Mouse (Mus musculus) forebrain, embryonic 11.5 days (tissue): Measurements from ENCODE around the gene Hcfc2. TPM values are rescaled to one million over a fixed set of nuclear protein-coding genes. Genes with fewer than 3 reads are reported as not detected.

Experiments used
- ATAC-seq: fragments of 200-750 bp; cut with Nextera tagmentation; replicated peaks from 2 replicates; pipeline ENCODE4 v1.8.0; 2017; ENCODE audit warnings: moderate TSS enrichment; ENCODE audit not compliant: low FRiP score
- DNase-seq: peaks from one replicate; pipeline ENCODE4 v3.0.0-alpha.2; 2017; ENCODE audit warnings: low spot score
- H3K27ac ChIP-seq: fragments of 300-500 bp; sonication (generic); 2 replicates; pipeline ENCODE4 v1.5.1; 2014; ENCODE audit warnings: low read depth, low read length
- H3K27me3 ChIP-seq: fragments of 300-500 bp; sonication (generic); 2 replicates; pipeline ENCODE4 v1.6.1; 2014; ENCODE audit warnings: mild to moderate bottlenecking, low read length, mixed read lengths; ENCODE audit not compliant: control insufficient read depth, insufficient read depth
- H3K36me3 ChIP-seq: fragments of 300-500 bp; sonication (generic); 2 replicates; pipeline ENCODE4 v1.6.1; 2014; ENCODE audit warnings: mild to moderate bottlenecking, low read length, moderate library complexity, mixed read lengths; ENCODE audit not compliant: control insufficient read depth, insufficient read depth
- H3K4me1 ChIP-seq: fragments of 300-500 bp; sonication (generic); replicated peaks from 2 replicates; pipeline ENCODE4 v1.6.1; 2014; ENCODE audit warnings: low read length, mixed read lengths; ENCODE audit not compliant: control insufficient read depth, insufficient read depth
- H3K4me2 ChIP-seq: fragments of 300-500 bp; sonication (generic); 2 replicates; pipeline ENCODE4 v1.6.1; 2014; ENCODE audit warnings: low read depth, mild to moderate bottlenecking, low read length, moderate library complexity, mixed read lengths; ENCODE audit not compliant: severe bottlenecking
- H3K4me3 ChIP-seq: fragments of 300-500 bp; sonication (generic); 2 replicates; pipeline ENCODE4 v1.5.1; 2014; ENCODE audit warnings: low read depth, low read length
- H3K9ac ChIP-seq: fragments of 300-500 bp; sonication (generic); 2 replicates; pipeline ENCODE4 v1.6.1; 2014; ENCODE audit warnings: low read length
- H3K9me3 ChIP-seq: fragments of 300-500 bp; sonication (generic); 2 replicates; pipeline ENCODE4 v1.6.1; 2016; ENCODE audit warnings: low read length, mixed read lengths; ENCODE audit not compliant: control insufficient read depth
- WGBS: fragments of 180-500 bp; shearing (Covaris S2); extraction: QIAGEN DNeasy Blood & Tissue Kit; methylation state at CpG from one replicate; pipeline ENCODE4 v1.1.7; 2014; 5-methylcytosine and 5-hydroxymethylcytosine counted together
- polyA plus RNA-seq: library from polyadenylated mRNA; unstranded; fragments of >200 nt; fragmentation: Nextera tagmentation; extraction: Ambion mirVana; gene quantifications from 2 replicates; pipeline ENCODE4 v1.2.1, GENCODE M21; 2014

Hcfc2 gene
- polyA plus RNA-seq, 1 experiment from 2014 or later = 28.9 TPM

GRCm38 (mm10) chr10:82789181-82789580 lies 93.2 kb downstream of the Hcfc2 start:
- Histone ChIP-seq H3K4me2 (no peak overlapping the region), H3K36me3 (no peaks in the 10 kb centered on the region), H3K9ac (no peak overlapping the region), H3K9me3 (no peaks in the 10 kb centered on the region), H3K27ac (no peak overlapping the region), H3K27me3 (no peaks in the 10 kb centered on the region), H3K4me1 (no peaks in the 10 kb centered on the region), H3K4me3 (no peak overlapping the region)
- DNase-seq (no peak), ATAC-seq (no peak)

- H3K4me2 ChIP-seq = no peak overlapping the region
- no peak overlapping the region for H3K27ac ChIP-seq
- ATAC-seq = no peak
- H3K27me3 ChIP-seq = no peaks in the 10 kb centered on the region
- no peak overlapping the region for H3K9ac ChIP-seq
- H3K36me3 ChIP-seq = no peaks in the 10 kb centered on the region
- H3K4me1 ChIP-seq = no peaks in the 10 kb centered on the region
- DNase-seq = no peak
- H3K9me3 ChIP-seq = no peaks in the 10 kb centered on the region
- 91% methylated on average over 5 of the region's 5 CpGs for WGBS
- H3K4me3 ChIP-seq = no peak overlapping the region
Measured at GRCm38 (mm10) chr10:82790504-82790903, 94.5 kb downstream of the Hcfc2 start.

GRCm38 (mm10) chr10:82791713-82792112 lies 95.8 kb downstream of the Hcfc2 start:
- 94% methylated on average over 3 of the region's 3 CpGs for WGBS
- ATAC-seq (no peak), DNase-seq (no peak)
- Histone ChIP-seq H3K4me1 (peaks cover 5% of the 10 kb centered on the region; the same call in 1 of the 2 replicates), H3K27ac (no peak overlapping the region), H3K9ac (no peak overlapping the region), H3K4me2 (no peak overlapping the region), H3K4me3 (no peak overlapping the region), H3K36me3 (no peaks in the 10 kb centered on the region), H3K27me3 (no peaks in the 10 kb centered on the region), H3K9me3 (no peaks in the 10 kb centered on the region)

Other genes starting within 250 kb of the Hcfc2 start
- not detected in 2 replicates for gene Gm1553, start 203.5 kb upstream of the Hcfc2 start, polyA plus RNA-seq
- gene 1190007I07Rik, start 72.9 kb upstream of the Hcfc2 start, polyA plus RNA-seq = 38.7 and 43.0 TPM in 2 replicates
- gene Tdg, start 66.3 kb upstream of the Hcfc2 start, polyA plus RNA-seq = 337 and 342 TPM in 2 replicates
- 2.1 and 2.8 TPM in 2 replicates for gene Glt8d2, start 5.5 kb upstream of the Hcfc2 start, polyA plus RNA-seq
- 77.3 and 81.6 TPM in 2 replicates for gene Nfyb, start 68.0 kb downstream of the Hcfc2 start, polyA plus RNA-seq
- 214 and 221 TPM in 2 replicates for gene Txnrd1, start 137.8 kb downstream of the Hcfc2 start, polyA plus RNA-seq
- 0.89 and 1.0 TPM in 2 replicates for gene Eid3, start 170.5 kb downstream of the Hcfc2 start, polyA plus RNA-seq